Mouse (Mus musculus): ENCODE measurements around the gene Dmd.
A peak's percentile ranks its signal among the peaks of the same experiment; 100 is the strongest.
"Not testable (repeated sequence)": the region's sequence is repeated elsewhere in the genome, so short reads cannot be mapped to it uniquely, and the experiment has no call there.

The Dmd gene

DNA sequence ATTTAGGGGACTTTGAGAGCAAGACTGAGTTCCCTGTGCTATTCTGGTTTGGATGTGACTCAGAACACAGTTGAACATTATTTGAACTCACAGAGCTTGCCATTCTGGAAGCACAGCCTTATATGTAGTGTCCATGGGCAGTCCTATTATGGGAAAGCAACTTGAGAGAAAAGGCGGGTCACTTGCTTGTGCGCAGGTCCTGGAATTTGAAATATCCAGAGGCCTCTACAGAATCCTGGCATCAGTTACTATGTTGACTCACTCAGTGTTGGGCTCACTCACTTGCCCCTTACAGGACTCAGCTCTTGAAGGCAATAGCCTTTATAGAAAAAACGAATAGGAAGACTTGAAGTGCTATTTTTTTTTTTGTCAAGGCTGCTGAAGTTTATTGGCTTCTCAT is at the start of gene Dmd:
Gene Dmd, plus strand, starts transcription at position 241 of the 400 bp plus-strand sequence.
- DNase-seq (ENCODE audit: low read depth in 2 of 2, low spot score in 2 of 2): no peak

DNA sequence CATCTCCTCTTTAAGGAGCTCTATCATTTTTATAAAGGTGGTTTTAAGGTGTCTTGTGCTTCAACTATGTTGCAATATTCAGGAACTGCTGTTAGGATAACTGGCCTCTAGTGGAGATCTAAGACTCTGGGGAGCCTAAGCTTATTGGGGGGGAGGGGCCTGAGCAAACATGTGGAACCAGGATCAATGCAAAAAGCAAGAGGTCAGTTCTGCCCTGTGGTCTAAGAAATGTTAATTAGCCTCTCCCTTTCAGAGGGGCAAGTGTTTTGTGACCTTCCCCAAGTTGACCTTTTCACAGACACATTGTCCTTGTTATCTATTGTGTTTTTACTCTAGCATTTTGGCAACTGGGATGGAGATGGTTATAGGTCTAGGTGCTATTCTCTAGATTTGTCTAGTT is 47.2 kb upstream of the Dmd start:
- no peak for DNase-seq (ENCODE audit: low read depth in 2 of 2, low spot score in 2 of 2)

DNA sequence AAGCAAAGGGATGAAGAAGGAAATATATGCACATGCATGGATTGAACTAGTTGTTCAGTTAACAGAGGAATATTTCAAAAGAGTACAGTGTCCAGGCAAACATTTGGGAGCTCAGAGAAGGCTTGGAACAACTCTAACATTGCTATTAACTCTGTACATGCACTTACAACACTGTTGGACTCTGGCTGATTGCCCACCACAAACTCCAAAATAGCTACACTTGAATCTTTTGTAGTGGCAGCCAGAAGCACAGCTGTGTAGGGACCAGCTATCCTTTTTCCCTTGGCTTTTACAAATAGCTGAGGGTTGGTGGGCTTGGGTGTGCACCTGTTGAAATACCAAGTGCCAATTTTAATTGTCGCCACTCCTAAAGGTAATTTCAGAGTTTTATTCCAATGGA is 39.0 kb downstream of the Dmd start:
- no peak for DNase-seq (ENCODE audit: low read depth in 2 of 2, low spot score in 2 of 2)

DNA sequence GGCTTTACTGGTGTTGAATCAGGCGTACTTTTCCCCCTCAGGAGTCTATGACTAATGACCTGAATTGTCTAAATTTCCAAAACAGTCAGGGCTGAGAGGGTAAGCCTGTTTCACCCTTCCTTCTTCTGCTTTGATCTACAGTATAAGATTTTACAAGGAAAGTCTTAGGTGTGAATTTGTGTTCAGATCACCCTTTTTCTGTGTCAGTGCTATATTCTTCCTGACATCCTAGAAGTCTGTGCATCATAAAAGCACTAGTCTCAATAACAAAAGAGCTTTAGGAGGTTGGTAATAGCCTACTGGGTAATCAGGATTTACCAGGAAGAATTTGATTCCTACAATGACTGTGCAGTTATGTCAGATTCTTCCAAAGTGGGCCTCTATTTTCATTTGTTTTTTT is 101.5 kb downstream of the Dmd start:
- no peak for DNase-seq (ENCODE audit: low read depth in 2 of 2, low spot score in 2 of 2)

DNA sequence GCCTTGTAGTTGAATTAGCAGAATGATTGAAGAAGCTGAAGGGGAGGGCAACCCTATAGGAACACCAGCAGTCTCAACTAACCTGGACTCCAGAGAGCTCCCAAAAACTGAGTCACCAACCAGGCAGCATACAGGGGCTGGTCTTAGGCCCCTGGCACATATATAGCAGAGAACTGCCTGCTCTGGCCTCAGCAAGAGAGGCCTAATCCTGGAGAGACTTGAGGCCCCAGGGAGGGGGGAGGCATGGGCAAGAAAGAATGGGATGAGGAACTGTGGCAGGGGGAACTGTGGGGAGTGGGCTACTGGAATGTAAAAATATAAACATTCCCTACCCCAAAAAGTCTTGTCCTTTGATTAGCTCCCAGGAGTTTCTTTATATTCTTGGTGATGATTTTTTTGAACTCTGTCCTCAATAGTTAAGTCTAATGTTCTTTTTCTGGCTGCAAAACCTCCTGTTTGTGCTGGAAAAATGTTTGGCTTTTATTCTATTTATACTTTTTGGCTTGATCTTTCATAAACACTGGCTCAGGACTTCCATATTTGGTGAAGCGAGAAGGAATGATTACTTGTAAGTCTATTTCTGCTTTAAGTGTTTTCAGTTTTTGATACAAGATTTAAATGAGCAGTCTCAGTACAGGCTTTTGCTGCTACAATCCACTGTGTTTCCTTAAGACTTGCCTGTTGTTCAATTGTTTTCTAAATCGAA is 167.7 kb downstream of the Dmd start:
- no peak for DNase-seq (ENCODE audit: low read depth in 2 of 2, low spot score in 2 of 2)

DNA sequence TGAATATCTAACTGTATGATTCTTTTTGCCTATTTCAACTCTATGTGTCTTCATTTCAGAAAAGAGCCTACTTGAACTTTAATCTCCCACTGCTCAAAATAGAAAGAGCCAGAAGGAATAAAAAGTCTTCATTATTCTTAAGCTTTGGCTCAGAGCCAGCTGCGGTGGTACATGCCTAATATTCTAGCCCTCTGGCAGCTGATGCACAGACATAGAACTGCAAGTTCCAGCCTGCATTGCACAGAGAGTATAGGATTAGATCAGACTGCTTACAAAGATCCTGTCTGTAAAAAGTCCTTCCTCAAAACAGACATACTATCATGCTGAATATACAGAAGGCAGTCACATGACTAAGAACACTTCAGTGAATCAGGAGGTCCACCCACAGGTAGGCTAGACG is 168.5 kb downstream of the Dmd start:
- no peak for DNase-seq (ENCODE audit: low read depth in 2 of 2, low spot score in 2 of 2)

DNA sequence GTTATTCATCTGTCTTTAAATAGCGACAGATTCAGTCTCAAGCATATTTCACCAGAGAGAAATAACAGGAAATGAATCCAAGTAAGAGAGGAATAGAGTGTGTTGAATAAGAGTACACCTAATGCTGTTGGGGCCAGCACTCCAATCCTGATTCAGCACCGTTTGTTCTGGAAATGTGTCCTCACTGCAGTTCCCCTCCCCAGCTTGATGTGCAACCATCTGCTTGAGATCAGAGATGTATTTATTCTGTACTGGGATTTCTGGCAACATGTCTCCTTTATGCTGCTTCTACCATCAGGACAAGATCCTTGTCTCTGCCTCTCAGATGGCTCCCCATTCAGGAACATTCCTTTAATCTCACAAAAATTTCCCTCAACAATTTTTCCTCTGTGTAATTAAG is 271.9 kb downstream of the Dmd start:
- no peak for DNase-seq (ENCODE audit: low read depth in 2 of 2, low spot score in 2 of 2)

DNA sequence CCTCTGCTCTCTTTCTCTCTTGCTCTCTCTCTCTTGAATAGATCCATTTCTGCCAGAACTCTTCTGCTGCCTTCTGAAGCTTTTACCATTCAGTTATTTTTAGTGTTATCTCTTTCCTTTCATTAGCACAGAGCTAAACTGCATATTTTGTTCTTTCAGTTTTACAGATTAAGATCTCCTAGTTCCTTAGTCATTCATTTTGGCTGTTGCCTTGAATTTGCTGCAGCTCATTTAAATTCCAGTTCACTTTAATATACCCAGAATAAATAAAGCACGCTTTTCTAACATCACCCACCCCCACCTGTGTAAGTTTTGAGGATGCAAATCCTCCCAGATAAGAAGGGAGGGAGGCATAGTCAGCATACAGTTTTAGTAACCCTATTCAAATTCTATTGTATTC is 272.4 kb downstream of the Dmd start:
- no peak for DNase-seq (ENCODE audit: low read depth in 2 of 2, low spot score in 2 of 2)

DNA sequence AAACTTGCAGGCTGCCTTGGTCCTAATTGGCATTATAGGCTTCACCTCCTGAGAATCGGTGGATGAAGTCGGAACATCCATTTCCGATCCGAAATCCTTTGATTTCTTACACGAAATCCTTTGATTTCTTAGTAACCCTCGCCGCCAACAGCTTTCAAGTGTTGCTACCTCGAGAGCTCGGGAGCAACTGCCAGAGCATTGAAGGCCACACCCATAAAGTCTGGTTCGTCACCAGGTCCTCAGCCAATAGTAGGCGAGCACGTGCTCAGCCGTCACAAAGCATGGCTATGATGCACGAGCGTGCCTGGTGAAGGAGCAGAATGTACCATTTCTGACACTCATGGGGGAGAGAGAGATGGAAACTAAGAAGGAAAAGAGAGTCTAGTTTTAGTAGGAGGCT is 538.9 kb downstream of the Dmd start, which contains the start of gene Tsga8:
Gene Tsga8, minus strand, starts transcription at position 327 of the 400 bp plus-strand sequence.
- DNase-seq (ENCODE audit: low read depth in 2 of 2, low spot score in 2 of 2): no peak

DNA sequence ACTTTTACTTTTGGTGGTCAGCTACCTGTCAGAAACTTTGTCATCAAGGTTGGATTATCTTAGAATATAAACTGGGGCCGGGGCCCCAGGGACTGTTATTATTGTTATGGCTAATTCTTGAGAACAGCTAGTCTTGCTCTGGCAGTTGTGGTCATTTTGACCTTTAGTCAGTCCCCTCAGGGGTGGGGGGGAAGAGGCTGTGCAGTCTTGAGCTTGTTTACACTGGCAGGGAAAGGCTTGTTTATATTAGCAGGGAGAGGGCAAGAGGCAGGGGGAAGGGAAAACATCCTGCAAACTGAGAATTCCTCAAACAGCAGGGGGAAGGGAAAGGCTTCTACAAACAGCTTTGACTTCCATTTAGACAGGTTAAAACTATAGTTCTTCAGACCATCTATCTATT is 726.3 kb downstream of the Dmd start:
- DNase-seq (ENCODE audit: low read depth in 2 of 2, low spot score in 2 of 2): no peak

DNA sequence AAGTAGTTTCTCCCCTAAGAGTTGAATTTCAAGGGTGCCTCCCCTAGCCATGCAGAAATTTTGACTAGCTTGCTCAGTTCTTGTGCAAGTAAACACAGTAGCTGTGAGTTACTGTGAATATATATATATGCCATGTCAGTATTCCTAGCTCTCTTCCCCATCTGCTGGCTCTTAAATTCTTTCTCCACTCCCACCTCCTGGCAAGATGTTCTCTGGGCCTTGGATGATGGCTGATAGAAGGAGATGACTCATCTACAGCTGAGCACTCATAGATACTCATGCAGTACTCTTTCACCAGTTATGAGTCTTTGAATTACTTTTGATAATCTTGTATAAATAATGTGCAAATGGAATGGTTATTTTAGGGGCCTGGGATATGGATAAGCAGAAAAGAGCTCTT is 737.9 kb downstream of the Dmd start:
- no peak for DNase-seq (ENCODE audit: low read depth in 2 of 2, low spot score in 2 of 2)

DNA sequence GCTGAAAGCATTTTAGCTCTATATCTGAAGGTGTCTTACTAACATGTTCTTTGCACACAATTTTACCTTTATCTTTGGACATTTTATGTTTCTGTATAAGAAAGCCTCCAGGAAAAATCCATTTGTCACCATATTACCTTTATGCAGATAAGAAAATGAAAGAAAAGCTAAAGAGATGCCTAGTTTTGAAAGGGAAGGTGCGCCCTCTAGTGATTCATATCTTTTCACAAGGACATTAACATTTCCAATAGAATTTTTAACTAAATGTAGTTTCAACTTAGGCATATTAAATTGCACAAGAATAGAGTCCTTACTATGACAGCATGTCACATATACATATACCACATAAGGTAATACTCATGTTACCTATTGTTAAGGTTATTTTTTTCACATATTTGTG is 791.9 kb downstream of the Dmd start:
- DNase-seq (ENCODE audit: low read depth in 2 of 2, low spot score in 2 of 2): no peak

DNA sequence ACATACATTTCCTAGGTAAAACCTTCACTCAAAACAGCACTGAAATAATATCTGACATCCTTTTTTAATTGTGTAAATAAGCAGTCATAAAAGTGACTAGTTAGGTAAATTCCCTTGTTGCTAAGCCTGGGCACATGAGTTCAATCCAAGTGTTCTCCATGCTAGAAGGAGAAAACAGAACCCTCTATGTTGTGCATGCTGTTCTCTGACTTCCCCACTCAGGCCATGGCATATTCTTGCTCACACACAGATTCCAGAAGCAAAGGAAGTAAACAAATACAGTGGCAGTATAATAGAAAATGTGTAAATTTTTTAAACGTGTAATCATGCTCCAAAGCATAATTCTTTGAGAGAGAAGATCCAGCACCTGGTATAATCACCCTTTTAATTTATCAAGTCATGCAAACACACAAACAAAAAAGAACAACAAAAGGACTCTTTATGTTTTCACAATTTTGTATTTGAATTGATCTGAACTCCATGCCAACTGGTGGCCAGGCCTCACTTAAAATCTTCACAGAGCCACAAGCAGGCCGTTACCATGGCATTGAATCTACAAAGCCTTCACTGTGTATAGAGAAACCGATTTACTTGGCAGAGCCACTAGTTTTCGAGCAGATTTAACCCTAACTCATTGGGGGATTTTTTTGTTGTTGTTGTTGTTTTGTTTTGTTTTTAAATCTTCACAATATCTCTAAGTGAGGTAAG is 797.8 kb downstream of the Dmd start:
- no peak for DNase-seq (ENCODE audit: low read depth in 2 of 2, low spot score in 2 of 2)

DNA sequence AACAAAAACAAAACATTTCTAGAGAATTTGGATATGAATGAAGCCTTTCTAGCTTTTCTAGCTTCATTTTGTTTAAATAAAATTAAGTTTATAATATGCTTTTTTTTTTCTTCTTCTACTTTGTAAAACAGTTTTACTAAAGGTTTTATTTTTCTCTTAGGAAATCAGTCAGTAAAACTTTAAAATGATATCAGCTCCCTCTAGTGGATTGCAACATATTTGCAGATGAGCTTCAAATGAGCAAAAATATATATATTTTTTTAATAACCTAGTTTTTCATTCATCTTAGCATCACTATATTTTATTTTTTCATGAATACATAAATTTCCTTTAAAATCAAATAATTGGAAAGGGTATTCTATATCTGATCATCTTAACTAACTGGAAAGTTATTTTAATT is 838.7 kb downstream of the Dmd start:
- DNase-seq (ENCODE audit: low read depth in 2 of 2, low spot score in 2 of 2): no peak

DNA sequence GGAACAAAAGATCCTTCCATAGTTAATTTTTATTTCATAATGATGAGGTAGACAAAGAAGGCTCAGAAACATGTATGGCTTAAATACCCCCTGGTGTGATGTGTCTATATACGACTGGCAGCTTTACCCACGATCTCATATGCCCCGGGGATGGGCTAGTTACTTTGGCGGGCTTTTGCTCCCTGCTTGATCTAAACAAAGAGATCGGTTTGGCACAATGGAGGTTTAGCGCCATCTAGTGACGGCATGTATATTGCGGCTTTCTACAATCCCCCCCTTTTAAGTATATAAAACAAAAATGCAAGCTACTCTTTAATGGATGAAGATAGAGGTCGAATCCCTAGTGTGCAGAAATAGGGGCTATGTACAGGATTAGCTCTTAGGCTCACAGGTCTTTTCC is 918.8 kb downstream of the Dmd start:
- DNase-seq (ENCODE audit: low read depth in 2 of 2, low spot score in 2 of 2): peak in 1 of 2 experiments; percentile 4

DNA sequence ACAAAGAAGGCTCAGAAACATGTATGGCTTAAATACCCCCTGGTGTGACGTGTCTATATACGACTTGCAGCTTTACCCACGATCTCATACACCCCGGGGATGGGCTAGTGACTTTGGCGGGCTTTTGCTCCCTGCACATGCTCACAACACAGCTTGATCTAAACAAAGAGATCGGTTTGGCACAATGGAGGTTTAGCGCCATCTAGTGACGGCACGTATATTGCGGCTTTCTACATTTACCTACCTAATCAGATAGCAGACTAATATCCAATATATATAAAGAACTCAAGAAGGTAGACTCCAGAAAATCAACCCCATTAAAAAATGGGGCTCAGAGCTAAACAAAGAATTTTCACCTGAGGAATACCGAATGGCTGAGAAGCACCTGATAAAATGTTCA is 926.7 kb downstream of the Dmd start:
- DNase-seq (ENCODE audit: low read depth in 2 of 2, low spot score in 2 of 2): not testable (repeated sequence)

DNA sequence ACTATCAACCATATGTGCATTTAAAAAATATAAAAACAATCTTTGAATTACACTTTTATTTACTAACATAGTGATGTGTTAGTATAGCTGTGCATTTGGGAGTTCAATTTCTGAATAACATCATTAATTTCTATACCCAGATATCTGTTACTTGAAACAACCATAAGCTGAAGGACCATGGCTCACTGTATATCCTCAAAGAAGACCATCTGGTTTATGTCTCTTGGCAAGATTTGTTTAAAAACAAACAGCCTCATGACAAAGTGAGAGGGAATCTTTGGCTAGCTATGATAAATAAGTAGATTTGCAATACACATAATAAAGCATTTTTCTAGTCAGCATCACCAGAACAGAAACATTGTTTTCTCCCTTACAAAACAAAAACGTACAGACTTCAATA is 1027.2 kb downstream of the Dmd start:
- DNase-seq (ENCODE audit: low read depth in 2 of 2, low spot score in 2 of 2): no peak

DNA sequence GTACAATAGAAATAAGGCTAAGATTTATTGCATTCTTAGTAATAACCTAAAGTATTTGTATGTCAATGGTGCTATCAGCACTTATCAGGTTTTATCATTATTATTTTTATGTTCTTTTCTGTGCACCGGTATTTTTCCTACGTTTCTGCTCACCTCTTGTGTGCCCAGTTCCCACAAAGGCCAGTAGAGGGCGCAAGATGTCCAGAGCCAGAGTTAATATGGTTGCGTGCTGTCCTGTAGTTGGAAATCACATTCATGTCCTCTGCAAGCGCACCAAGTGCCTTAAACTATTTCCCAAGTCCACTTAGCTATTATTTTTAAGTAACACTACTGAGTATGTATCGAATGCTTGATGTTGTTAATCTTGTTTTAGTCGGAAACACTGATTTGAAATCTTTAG is 1052.6 kb downstream of the Dmd start:
- DNase-seq (ENCODE audit: low read depth in 2 of 2, low spot score in 2 of 2): no peak

DNA sequence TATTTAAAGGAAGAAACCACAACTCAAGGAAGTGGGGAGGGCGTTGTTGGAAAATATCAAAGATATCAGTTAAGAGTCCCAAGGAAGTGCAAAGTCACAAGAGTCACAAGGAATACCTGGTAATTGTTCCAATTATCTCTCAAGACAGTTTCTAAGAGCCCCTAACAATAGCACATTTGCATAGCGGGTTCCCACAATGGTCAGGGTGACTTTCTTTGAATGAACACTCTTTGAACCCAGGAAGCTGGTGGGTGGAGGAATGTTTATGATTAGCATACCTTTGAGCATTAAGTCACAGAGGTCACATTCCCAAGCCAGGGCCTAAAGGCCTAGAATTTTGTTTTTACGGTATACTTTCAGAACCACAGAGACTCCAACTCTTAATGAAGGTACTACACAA is 1113.8 kb downstream of the Dmd start:
- not testable (repeated sequence) for DNase-seq (ENCODE audit: low read depth in 2 of 2, low spot score in 2 of 2)

DNA sequence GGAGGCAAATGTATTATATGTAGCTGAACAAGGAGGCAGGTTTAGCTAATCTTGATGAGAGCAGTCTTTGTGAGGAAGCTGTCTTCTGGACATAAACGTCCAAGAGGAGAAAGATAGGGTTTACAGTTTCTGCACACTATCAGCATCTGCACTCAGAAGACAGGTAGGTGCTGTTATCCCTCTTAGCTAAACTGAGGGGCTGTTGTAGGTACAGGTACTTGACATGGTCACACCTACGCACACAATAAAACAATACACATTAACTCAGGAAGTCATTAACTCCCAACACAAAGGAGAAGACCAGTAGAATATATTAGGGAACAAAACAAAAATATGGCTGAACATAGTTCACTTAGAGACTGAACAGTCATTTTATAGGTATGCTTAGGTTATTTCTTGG is 1217.2 kb downstream of the Dmd start:
- no peak for DNase-seq (ENCODE audit: low read depth in 2 of 2, low spot score in 2 of 2)

DNA sequence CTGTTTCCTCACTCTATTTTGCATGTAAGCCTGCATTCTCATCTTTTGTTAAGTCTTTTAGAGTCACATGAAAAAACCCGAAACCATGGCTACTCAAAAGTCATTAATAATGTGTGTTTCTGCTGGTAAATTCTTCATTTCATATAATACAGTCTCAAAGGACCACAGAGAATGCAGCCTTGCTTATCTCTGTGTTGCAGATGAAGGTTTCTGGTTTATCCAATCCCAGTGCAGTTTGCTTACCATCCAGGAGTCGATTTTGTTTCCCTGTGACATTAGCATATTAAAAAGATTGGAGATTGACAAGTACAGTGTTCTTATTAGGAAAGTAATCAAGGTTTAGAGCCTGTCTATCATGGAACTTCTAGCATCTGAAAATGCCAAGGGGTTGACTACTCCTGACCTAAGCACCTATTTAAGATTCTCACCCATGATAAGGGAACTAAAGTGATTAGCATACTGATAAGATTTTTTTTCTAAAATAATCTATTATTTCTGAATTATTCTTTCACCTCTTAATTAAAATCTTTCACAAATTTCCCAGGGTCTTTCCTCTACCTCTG is 1292.7 kb downstream of the Dmd start:
- no peak for DNase-seq (ENCODE audit: low read depth in 2 of 2, low spot score in 2 of 2)

DNA sequence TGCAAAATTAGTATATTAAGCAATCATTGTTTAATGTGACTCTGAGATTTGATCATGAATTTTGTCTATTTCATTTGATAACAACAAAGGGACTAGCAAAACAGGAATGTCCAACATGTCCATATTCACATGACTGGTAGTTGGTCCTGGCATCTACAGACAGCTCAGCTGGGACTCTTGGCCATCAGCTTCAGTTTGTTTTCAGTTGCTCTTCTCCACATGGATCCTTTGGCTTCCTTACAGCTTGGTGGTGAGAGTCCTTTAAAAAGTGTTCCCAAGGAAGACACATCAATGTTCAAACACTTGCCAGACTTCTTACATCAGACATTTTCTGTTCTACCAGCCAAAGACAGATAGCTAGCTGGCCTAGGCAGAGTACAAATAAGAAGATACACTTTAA is 1381.9 kb downstream of the Dmd start:
- no peak for DNase-seq (ENCODE audit: low read depth in 2 of 2, low spot score in 2 of 2)

DNA sequence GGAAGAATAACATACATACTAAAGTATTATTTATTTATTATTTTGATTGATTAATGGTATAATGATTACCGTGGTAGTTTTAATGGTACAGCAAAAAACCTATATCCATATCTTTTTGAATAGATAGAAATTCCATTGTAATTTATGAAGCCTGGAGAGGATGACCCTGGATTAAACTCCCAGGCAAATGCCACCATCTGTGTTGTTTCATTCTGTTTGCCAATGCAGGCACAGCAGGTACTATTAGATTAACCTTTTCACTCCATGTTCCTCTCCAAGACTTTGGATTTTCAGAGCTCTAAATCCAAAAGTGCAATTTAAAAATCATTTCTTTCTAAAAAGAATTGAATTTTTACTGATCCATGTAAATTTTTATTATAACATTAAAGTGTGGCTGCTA is 1383.5 kb downstream of the Dmd start:
- no peak for DNase-seq (ENCODE audit: low read depth in 2 of 2, low spot score in 2 of 2)

Measured in CD8-positive naive resting alpha-beta T cell, adult 2 months (primary cell).